Mouse (Mus musculus) cerebellum, adult 11 months (tissue): Measurements from ENCODE around the gene Tmem163.

Source experiments
- DNase-seq: peaks from one replicate; pipeline ENCODE4 v3.0.0; 2022

The Tmem163 gene

DNA sequence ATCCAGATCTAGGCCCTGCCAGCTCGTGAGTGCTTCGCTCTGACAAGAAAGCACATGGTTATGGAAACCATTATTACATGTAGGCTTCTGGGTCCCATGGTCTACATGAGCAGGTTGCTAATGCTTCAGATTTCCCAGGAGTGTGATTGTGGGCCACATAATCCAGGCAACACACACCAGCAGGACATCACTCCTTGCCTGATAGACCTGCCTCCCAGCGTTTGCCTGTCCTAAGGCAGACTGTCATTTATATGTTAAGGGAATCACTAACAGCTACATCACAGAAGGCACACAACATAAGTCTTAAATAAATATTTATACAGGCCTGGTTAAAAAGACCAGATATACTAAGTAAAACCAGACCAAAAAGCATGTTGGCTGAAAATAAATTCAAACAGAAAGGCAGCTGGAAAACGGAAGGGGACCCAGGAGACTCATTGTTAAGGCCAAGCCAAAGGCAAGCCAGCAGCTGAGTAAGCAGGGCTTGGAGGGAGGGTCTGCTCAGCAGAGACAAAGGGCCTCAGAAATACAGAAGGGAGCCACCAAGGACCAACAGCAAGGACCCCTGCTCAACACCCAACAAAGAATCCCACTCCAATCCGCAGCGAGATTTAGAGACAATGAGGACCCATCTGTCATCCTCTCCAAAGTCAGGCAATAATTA, 123.4 kb downstream of the Tmem163 start:
- no peak for DNase-seq

DNA sequence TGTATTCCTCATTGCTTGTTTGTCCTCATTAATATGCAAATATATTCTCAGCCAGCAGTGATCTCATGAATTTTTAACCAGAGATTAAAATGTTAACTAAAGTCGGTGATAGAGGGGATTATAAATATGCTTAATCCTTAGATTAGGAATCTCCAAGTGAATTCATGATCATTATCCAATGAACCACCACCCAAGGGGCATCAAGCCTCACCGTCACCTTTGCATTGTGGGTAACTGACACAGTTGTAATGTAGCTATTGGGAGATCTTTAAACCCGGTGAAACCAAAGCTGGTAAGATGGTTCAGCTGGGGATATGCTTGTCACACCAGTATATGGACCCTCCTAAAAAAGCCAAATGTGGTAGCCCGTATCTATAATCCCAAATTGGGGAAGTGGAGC, 131.3 kb downstream of the Tmem163 start:
- DNase-seq, result no peak

DNA sequence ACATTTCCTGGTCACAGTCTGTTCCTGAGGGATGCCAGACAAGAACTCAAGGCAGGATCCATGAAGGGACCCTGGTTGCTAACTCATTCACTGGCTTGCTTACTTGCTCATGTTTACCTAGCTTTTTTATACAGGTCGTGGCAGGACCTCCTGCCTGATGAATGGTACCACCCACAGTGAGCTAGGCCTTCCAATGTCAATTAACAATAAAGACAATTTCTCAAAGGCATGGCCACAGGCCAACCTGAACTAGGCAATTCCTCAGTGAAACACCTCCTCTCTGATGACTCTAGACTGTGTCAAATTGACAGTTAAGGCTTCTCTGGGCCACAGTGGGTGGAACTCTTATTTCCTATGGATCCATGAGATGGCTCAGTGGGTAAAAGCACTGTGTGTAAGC, 136.6 kb downstream of the Tmem163 start:
- DNase-seq, result no peak

DNA sequence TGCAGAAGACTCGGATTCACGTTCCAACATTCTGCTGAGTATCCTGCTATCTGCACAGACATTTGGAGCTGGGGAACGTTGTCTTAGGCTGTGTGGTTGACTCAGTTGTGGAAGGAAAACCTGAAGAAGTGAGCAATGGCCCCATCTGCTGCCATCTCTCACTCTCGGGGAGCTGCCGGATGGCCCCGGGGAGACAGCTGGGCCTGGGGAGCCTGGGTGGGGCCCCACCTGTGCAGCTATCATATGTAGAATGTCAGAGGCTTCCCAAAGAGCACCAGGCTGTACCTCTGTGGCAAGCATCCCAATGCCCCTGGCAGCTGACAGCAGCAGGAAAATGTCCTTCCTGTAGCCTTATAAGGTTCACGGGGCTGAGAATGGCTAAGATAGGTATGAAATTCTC, 137.4 kb downstream of the Tmem163 start:
- peak; percentile 90 for DNase-seq

DNA sequence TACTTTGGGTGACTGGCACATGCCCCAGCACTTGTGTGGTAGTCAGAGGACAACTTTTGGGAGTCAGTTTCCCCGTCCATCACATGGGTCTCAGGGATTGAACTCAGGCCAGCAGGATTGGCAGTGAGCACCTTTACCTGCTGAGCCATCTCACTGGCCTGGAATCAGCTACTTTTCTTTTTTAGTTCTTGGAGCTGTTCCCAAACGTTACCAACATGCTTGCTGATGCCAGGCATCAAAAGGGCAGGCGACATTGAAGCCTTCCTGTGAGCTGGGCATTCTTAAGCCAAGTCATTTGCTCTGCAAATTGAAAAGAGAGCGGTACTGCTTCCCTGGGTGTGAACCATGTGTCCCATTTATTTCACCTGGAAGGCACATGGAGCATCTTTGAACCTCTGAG, 137.8 kb downstream of the Tmem163 start:
- peak; percentile 85 for DNase-seq

DNA sequence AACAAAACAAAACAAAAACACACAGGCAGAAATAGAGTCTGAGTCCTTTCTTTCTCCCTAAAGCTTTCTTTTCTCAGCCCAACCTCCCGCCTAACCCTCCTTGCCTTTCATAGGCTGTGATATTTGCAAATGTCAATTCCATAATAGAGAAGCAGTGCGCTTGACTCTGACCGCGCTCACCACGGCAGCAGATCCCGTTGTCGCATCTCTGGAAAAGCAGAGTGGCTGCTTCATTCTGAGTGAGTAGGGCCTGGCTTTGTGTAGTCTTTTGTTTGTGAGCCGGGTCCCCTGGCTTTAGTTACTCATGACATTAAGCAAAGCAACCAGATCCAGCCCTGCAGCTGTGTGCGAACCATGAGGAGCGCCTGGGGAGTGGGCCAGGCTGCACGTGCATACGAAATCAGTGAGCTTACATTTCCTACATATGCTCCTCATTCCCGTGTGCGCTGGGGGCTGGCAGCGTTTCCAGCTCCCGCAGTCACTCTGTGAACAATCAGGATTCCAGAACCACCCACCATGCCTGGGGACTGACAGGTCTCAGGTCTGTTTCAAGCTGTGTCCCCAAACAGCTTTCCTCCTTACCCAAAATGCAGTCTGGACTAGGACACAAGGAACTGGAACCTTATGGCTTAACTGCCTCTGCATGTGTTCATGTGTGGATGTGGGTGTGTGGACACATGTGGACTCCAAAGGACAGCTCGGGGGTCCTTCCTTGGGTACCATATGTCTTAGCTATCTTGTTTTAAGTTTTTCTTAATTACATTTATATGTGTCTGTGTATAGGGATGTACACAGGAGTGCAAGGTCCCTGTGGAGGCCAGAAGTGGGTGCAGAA, 141.9 kb downstream of the Tmem163 start:
- no peak for DNase-seq

DNA sequence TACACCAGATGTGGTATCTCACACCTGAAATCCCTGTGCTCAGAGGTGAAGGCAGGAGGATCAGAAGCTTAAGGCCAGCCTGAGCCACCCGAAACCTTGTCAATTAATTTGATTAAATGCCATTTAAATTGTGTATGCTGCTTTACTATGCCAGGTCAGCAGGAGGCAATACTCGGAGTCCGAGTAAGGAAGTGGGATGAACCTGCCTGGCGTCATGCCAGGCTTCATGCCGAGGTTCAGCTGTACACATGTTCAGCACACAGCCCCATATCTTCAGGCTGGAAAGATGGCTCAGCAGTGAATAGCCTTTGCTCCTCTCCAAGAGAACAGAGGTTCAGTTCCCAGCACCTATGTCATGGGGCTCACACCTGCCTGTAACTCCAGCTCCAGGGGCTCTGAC, 142.9 kb downstream of the Tmem163 start:
- no peak for DNase-seq

DNA sequence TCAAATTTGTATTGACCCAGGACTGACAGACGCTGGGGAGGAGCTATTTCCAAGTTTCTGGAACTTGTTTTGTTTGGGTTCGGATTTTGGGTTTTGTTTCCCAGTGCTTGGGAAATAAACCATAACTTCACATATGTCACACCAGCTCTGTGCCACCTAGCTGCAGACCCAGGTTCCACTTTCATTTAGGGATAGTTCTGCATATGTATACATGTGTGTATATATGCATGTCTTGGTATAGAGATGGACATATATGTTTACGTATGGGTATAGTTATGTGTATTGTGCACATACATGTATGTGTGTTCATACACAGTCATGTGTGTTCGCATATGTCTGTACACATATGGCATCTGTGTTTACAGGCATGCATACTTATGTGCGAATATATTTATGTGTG, 147.6 kb downstream of the Tmem163 start:
- DNase-seq, result no peak

DNA sequence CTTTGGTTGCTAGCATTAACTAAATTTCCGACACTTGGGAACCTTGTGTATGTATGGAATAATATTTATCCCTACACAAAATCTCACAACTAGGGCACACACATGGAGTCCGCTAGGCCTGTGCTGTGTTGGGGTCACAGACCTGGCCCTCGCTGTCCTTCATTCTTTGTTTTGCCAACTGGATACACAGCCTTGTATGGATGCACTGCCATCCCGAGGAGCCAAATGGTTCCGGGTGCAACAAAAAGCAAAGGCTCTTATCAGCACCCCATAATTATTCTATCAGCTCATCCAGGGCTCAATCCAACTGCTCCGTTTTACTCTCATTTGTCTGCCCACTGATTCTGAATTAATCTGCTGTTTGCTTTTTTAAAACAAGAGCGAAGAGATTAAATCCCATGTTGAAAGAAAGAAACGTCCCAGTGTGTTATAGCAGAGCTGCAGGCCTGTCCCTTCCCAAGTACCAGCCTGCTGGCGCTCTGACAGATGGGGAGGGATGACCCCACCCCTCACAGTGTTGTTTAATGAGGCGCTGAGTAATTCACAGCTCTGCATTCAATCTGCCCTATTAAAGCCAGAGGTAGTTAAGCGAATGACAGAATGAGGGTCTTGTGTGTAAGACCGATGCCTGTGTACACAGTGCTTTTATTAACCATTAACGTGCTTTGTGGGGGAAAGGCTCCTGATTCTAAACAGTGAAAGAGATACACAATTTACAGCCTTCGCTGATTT, 148.3 kb downstream of the Tmem163 start:
- DNase-seq, result no peak

DNA sequence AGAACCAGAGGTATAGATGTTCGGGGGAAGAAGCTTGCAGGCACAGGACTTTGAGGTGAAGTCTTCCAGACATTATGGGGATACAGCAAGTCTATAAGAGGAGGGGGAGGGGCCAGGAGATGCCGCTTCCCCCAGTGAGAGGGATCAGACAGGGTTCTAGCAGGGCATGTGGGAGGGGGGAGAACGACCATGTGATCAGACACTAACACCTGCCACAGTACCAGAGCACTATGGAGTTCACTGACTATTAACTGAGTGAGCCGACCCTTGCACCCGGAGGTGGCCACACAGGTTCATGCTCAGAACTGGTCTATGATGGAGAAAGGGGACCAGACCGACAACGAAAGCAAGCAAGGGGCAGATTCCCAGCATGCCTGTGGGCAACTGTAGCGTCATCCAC, 156.0 kb downstream of the Tmem163 start:
- DNase-seq, result no peak

DNA sequence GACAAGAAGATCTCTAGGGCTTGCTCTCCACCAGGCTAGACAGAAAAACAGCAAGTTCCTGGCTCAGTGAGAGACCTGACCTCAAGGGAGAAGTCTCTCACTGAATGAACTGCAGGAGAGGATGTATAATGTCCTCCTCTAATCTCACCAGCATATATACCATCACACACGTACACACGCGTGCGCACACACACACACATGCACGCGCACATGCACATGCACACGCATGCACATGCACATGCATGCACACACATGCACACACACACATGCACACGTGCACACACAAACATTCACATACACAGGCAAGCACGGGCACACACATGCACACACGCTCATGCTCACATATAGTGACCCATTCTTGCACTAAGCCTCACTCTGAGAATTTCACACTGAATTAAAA, 164.5 kb downstream of the Tmem163 start:
- no peak for DNase-seq

DNA sequence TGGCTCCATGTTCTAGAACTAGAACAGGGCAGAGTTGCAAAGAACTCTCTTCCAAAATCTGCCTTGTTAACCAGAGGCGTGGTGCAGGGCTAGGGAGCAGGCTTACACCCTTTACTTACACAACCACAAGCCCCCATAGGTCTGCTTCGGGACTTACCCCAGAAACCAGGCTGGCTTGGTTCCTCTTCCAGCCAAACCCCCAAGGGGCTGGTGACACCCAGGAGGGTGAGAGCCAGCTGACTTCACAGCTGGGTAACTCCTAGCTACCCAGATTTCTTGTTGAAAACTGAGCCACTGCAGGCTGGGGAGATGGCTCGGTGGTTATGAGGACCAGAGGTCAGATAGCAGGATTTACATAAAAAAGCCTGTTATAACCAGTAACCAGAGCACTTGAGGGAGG, 164.9 kb downstream of the Tmem163 start:
- no peak for DNase-seq

DNA sequence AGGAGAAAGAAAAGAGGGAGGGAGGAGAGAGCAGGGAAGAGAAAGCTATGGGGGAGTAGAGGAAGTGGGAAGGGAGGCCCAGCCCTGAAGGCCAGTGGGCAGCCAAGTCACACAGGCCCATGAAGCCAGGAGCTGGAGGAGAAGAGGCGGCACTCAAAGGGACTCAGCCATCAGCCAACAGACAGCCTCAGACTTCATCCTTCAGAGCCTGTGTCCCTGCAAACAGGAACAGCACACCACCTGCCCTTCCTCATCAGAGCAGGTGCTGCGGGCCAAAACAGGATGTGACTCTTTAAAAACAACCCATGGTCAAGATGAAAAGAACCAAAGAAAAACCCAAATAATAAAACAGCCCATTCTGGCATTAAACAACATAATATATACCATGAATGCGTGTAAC, 165.7 kb downstream of the Tmem163 start:
- no peak for DNase-seq

DNA sequence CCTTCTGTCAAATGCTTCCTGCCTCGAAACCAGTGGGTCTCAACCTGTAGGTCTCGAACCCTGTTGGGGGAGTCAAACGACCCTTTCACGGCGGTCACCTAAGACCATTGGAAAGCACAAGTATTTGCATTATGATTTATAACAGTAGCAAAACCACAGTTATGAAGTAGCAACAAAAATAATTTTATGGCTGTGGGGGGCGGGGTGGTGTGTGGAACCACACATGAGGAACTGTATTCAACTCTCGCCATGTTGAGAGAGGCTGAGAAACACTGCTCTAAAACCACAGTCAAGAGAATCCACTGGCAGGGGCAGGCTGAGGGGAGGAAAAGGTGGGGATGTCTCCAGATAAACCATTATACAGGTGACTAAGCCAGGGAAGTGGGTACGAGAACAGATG, 166.2 kb downstream of the Tmem163 start:
- no peak for DNase-seq

DNA sequence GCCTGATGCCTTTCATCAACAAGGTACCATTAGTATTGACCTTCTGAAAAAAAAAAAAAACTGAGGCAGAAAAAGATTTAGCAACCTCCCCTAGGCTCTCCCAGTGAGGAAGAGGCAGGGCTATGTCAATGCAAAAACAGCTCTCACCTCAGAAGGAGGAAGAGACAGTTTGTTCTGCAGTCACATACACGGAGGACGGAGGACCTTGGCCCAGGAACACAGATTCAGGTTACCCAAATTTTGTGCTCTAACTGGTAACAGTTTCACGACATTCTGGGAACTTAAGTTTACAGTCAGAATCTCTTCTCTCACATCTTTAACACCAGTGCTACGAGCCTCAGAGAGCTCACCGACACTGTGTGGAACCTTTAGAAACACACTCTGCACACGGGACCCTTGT, 166.6 kb downstream of the Tmem163 start:
- DNase-seq, result no peak

DNA sequence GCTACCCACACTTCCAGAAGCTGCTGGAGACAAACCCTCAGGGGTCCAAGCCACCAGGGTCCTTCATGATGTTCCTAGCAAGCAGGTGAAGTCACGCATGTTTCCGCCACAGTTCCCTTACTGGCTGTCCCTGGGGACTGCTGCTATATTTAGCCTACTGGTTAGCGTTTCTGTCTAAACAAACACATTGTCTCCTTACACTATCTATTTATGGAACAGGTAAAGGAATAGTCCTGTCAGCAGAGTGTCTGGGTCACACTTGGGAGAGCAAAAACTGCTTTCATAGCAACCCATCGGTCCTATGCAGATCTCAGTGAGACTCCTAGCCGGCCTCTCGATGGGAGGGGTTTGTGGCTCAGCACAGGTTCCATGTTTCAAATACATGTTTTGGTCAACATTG, 168.0 kb downstream of the Tmem163 start:
- DNase-seq, result no peak

DNA sequence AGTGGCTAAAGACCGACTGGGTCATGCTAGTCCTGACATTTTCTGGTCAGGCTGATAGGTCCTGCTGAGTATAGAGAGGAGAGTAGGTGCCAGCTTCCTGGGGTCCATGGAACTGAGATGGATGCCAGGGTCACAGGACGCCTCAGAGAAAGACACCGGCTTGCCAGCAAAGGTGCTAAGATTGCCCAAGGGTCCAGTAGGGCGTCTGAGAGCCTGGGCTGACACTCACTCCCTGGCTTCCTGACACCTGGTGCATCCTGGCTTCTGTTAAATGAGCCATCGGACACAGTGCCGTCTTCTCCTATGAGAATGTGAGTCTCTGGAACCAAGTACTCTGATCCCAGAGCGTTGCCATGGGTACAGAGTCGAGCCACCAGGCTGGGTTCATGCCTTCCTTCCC, 170.4 kb downstream of the Tmem163 start:
- peak; percentile 65 for DNase-seq

DNA sequence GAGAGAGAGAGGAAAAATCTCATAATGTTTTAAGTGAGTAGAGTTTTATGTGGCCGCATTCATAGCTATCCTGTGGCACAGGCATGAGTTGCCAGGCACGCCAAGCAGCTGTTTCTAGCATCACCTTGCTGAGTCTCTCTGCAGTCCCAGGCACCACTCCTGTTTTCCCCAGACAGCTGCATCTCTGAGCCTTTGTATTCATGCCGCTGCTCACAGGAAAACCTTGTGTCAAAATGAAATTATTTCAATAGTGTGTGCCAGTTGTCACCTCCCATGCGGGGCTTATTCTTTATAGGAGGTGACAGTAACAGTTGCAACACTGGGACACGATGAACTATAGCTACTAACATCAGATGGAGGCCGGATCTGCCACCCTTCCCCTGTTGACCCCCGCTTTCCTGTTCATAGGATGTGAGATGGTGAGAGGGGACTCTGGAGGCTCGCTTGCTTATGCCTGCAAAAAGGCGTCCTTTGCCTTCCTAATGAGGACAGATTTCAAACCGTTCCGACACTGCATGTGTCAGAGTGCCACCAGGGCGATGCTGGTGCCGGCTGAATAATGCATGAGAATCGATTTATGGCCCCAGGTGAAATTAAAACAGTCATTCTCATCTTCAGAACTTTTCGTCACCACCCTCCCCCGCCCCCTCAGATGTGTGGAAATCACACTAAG, 171.1 kb downstream of the Tmem163 start:
- DNase-seq, result no peak

DNA sequence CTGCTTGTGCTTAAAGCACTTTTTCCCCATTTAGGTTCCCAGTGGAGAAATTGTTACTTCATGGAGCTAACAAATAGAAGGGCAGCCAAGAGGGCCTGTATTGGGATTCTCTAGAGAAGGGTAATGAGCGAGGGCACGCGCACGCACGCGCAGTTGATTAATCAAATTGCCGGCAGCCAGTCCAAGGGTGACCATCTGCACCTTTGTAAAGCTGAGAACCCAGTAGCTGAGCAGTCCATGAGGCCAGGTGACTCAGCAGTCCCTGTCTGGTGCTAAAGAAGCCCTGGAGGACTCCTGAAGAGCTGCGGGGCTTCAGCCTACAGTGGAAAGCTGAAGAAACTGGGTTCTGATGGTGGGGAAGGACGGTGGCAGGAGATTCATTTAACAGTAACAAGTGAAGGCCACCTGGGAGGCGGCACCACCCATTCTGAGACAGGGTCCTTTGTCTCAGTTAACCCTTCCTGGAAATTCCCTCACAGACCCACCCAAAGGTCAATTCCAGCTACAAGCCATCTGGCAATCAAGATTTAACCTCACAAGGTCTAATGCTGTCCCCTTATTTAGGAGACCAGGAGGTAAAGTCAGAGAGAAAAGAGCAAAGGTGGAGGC, 172.2 kb downstream of the Tmem163 start:
- peak; percentile 69 for DNase-seq

DNA sequence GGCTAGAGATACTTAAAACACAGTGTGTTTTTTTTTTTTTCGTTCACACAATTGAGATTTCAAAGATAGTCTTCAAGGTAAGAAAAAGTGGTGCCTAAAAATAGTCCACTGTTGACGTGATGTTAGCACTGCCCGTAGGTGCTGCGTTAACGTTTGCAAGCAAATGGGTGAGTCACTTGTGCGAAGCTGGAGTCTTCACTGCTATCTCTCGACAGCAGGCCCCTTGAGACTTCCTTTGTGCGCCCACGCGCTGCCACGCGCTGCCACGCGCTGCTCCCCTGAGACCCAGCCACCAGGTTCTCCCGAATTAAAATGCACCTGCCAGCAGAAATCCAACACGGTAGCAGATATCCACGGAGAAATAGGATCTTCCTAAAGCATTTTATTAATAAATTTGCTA, 178.6 kb downstream of the Tmem163 start:
- DNase-seq, result no peak

DNA sequence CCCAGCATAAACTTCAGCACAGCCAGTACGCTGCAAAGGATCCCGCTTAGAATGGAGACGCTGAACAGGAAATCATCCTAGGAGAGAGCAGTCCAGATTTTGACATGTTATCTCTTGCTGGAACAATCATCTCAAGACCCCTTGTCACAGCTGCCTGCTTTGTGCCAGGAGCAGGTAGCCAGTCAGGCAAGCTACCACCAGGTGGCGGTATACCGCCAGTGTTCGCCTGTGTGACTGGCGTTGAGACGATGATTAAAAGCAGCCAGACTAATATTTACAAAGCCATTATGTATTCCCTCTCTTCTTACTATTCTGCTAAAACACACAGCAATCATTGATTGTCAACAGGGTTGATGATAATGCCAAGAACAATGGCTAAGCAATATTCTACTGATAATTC, 179.1 kb downstream of the Tmem163 start:
- DNase-seq, result peak; percentile 80

DNA sequence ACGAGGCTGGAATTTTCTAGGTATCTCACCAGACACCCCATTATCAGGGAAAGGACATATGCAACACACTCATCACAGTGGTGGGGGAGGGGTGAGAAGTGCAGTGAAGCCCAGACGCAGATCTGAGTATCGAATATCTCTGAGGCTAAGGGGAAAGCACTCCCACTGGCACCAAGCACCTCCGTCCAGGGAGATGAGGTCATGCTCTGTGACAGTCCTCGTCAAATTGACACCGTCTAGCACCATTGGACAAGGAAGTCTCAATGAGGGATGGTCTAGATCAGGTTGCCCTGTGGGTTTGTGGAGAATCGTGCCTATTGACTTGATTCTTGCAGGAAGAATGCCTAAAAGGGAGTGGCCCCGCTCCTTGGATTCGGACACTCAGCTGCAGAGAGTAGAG, 180.6 kb downstream of the Tmem163 start:
- DNase-seq, result no peak
